Mouse (Mus musculus) cerebellum, postnatal 36 days (tissue): ENCODE results near the gene Gata5.
A peak's percentile ranks its signal among the peaks of the same experiment; 100 is the strongest.

ENCODE experiments used
- DNase-seq, 2 experiments: peaks; one replicate each; pipeline ENCODE4 v3.0.0; 2021 to 2022; ENCODE audit warnings: mixed read lengths in 2 of 2

Gene Gata5

DNA sequence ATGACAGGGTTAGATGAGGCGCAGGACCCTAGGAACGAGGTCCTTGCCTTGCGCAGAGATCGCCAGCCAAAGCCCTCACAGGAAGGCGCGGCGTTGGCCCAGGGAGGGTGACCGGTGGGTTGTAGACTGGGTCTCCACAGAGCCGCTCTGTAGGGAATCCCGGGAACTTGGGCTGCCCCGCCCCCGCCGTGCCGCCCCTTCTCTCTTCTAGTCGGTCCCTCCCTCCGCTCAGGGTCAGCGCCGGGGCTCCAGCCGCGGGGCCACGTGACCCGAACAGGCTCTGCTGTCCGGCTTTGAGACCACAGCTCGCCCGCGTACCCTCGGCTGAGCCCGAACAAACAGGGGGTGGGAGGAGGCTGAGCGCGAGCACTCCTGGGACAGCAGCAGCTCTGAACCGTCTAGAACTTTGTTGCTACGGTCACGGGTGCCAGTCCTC is at the start of gene Gata5:
Gene Gata5 (minus strand): TSS at position 149 of the 436 bp plus-strand sequence.
- no peak for DNase-seq

DNA sequence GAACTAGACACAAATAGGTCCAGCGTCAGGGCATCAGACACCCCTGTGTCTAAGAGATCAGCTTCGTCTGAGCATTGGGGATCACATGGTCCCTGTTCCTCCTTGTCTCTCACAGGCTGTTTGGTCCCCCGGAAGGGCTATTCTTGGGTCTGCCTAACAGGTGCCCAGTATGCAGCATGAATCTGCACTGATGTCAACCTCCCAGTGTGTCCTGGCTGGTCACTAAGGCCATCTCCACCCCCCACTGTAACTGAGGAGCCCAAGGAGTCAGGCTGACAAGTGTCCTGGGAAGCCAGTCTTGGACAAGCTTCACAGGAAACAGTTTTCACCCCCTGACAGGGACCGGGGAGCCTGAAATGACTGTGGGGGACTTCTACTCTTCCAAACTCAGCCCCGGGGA is 42.2 kb upstream of the Gata5 start:
- no peak for DNase-seq

DNA sequence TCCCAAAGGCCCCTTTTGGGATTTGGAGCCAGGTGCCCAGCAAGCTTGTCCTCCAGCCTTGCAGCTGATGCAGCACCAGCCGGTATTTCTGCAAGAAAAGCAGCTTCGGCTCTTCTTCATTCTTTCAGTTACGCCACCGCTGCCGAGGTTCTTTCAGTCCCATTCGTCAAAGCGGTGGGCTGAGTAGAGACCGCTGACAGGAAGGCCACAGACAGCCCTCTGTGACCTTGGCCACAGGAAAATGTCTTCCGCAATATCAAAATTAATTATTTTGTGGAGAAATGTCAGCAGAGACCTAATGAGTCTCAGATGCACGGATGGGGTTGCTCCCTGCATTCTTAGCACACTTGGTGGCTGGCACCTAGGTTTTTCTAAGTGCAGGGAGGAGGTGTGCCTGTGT is 38.8 kb upstream of the Gata5 start:
- DNase-seq: no peak

DNA sequence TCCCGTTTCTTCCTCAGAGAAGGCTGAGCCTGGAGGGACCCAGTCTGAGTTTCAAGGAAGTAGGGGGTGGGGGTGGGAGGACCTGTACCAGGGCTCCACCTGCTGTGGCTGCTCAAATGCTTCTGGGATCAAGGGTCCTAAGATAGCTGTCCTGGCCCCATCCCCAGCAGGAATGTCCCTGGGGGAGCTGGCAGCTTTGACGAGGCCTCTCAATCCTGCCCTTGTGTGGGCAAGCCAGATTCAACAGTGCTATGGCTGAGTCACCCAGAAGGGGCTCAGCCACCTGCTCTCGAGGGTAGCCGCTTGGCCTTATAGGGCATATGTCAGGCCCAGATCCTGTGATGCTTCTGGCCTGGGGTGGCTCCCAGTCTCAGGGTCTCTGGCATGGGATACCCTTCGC is 33.9 kb upstream of the Gata5 start:
- DNase-seq: no peak

DNA sequence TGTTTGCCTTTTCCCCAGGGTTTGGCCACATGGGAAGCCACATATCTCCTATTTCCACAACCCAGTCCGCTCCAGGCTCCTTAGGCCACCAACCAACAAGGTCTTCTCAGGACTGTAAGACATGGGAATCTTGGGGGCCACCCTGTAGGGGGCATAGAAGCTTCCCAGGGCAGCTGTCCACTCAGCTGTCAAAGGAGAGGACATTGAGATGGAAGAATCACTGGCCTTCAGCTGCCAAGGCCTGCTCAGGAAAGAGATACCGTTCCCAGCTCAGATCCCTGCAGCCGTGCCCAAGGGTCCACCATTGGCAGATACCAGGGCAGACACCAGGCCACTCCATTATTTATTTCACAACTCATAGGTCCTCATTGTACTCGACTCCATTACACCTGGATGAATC is 32.9 kb upstream of the Gata5 start:
- no peak for DNase-seq

DNA sequence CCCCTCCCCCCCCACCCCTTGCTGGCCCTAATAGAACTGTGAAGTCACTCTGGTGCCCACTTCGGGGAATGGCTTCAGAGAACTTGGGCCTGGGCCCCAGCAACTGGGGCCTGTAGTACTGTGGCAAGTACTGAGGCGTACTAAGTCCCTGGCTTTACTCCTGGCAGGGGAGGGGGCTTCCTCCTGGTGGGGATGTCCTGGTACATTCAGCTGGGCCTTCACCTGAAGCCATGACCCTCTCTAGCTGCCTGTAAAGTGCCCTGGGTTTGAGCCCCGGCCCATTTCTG is 28.9 kb upstream of the Gata5 start:
- DNase-seq: no peak

DNA sequence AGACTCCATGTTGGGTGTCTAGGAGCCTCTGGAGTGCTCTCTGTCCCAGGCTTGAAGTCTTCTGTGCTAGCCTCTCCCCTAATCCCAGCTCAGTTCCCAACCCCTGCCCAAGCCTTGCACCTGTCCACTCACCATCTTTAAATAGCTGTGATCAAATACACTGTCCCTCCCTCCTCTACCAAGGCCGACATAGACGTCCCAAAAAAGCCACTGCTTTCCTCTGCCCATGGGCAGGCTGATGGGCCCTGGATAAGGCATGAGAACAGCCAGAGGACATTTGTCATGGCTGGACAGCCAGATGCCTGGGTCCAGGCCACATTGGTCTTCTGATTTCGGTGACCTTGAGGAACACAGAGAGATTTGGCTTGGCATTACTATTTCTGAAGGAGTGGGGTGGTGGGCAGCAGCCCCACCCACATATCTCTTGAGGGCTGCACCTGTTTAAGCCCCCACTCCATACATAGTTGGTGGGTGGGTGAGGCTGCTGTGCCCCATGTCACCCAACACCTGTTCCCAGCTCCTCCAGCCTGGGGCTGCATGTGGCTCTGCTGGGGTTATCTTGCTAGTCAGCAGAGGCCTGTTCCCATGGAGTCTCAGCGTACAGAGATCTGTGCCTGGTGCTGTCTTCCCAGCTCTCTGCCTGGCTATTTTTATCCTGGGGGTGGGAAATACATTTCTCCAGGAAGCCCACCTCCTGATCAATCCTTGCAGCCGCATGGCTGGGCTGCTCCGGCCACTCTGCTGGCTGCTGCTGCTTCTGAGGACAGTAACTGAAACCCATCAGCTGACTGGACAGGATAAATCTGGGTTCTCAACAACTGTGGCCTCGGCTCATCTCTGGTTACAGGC is 28.3 kb upstream of the Gata5 start:
- no peak for DNase-seq

DNA sequence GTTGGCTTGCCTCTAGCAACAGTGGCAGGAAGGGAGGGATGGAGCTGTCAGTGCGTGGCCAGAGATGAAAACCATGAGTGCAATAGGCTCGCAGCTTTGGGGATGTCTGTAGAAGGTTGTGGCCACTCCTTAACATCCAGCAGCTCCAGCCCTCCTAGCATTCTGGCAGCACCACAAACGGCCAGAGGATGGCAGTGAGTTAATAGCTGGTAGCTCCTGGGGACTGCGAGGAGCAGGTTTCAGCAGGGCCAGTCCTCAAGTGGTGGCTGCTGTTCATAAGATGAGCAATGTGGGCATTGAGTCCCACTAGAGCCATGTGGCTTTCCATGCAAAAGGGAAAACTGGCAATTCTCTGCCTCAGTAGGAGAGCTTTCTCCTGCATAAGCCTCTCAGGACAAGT is 24.6 kb upstream of the Gata5 start:
- DNase-seq: no peak

DNA sequence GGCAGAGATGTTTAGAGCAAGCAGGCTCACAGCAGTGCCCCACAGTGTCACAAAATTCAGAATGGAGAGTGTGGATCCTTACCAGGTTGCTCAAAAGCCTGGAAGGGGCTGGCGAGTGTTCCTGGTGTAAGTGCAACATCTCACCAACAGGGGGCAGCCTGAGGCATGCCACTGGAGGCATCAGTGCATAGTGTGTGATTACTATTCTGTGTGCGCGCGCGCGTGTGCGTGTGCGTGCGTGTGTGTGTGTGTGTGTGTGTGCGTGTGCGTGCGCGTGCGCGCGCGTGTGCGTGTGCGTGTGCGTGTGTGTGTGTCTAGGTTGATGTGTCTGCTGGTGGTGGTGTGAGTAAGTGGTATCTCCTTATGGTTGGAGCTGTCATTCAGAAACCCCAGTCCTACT is 18.8 kb upstream of the Gata5 start:
- DNase-seq: peak; percentile 62 to 64

DNA sequence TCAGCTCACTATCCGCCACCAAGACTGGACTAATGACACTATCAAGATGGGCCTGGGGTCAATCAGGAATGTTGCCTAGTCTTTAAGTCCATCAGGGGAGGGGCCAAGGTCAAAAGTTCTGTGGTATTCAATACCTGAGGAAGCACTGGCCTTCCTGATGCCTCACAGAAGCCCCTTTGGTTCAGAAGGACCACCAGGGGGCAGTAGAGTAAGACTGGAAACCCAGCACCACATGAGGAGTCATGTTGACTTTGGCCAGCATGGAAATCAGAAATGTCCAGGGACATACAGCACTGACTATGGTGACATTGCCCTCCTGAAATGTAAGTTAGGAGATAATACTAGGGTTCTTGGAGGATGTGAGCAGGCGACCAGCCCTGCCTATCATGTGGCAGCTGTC is 16.2 kb upstream of the Gata5 start:
- peak in 1 of 2 experiments; percentile 16 for DNase-seq

DNA sequence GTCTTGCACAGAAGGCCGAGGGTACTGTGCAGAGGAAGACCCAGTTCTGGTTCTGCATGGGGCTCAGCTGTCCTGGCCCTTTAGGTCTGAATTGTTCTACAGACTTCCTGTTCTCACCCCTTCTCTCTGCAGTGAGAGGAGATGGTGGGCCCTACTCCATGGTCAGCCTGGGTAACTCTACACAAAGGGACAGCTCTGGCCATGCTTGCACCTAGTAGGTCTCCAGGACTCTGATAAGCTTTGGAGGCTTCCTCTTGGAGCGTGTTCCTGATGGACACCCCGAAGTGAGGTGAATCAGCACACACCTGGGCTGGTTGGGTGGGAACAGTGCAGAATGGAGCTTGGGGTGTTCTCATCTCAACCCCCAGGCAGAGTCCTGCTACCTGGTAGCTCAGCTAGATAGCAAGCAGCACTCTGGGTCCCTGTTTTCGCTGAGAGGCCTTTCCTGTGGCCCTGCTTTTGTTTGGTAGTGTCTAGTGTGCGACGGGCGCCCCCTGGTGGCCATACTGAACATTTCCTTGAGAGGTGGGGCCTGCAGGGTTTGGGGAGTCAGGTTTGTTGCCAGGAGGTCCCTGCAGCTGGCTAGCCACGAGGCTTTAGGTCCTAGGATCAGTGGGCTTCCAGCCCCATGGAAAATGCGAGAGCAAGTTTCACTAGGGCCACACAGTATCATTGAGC is 12.5 kb upstream of the Gata5 start:
- peak; percentile 75 to 77 for DNase-seq

DNA sequence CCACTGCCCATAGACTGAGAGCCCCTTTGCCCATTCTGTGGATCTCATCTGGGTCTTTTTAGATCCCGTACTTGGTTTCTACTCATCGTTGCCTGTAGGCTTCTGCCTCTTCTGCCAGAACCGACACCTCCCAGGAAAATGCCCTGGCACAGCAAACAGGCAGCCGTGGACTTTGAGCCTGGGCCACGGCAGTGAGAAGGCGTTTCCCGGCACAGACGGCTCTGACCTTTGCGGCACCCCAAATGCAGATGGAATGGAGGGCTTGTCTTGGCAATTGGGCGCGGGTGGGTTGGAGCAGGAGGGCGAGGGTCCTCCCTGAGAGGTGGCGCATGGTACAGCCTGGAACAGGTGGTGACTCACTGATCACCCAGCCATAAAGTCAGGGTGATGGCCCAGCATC is 8.6 kb upstream of the Gata5 start:
- DNase-seq: no peak

DNA sequence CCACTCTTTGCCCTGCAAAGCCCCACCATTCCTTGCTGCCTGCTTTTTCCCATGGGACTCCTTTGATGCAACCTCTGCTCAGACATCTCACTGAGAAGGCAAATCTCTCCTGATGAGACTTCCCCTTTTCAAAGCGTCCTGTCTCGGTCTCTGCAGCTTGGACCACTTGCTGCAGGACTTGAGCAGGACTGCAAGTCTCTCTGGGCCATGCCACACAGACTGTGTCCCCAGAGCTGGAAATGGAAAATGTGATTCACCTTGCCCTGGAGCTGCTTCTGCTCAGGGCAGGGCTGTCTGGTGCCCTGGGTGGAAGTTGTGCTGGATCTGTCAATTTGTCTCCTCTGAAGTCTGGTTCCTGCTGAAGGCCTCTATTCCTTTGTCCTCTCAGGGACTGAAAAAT is 7.7 kb upstream of the Gata5 start:
- no peak for DNase-seq

DNA sequence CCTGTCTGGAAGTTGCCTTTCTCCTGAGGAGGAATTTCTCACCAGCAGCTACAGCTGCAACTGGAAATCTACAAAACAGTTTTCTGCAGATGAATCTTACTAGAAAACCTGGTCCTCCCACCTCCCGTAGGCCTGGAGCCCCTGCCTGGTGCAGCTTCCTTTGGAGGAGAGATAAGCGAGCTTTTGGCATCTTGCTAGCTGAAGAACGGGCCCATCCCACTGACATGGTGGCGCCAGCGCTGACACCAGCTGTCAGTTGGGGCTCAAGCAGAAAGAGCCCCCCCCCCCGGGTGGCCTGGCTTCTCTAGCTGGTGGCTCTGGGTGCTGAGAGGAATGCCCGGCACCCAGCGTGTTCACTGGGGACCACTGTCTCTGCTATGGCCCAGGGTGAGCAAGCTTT is 6.7 kb upstream of the Gata5 start:
- DNase-seq: no peak

DNA sequence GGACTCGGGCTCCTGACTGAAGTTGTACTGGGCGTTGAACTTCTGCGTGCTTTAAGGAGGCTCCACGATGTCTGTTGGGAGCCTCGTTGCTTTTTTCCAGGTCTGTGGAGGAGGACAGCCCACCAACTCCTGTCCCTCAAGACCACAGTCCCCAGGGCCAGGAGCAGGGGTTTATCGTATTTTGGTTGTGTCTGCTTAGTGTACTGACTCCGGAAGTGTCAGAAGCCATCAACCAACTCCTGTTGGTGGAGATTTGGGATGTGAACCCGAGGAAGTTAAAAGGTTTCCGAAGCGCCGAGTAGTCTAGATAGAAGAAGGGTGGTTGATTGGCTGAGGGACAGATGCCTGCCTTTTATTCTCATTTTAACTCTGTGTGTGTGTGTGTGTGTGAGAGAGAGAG is 5.4 kb upstream of the Gata5 start:
- no peak for DNase-seq

DNA sequence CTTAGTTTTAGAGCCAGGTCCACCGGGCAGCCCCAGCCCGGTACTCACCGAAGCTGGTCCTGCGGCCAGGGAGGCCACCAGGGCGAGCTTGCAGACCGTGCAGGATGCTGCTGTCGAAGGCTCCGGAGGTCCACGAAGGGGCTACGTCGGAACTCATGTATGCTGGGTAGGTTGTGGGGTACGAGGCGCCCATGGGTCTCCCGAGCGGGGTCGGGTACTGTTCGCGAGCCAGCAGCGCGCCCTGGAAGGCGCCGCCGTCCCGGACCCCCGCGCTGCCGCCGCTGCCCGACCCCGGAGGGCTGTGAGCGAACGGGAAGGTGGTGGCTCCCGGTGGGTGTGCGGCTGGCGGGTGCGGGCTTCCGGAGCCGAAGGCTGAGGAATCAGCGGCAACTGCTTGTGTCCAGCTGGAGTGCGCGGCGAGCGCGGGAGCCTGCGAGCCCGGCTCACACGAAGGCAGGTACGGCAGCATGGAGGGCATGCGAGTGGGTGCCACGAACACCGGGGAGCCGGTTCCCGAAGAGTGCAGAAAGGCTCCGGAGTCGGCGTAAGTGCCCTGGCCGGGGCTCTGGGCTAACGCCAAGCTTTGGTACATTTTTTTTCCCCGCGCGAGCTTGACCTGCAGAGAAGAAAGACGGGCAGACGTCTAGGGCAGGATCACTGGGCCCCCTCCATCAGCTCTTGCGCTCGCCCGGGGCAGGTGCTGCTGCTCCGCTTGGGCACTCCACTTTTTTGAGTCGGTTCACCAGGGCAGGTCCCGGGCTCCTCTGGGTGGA is 535 bp downstream of the Gata5 start:
- DNase-seq: no peak

DNA sequence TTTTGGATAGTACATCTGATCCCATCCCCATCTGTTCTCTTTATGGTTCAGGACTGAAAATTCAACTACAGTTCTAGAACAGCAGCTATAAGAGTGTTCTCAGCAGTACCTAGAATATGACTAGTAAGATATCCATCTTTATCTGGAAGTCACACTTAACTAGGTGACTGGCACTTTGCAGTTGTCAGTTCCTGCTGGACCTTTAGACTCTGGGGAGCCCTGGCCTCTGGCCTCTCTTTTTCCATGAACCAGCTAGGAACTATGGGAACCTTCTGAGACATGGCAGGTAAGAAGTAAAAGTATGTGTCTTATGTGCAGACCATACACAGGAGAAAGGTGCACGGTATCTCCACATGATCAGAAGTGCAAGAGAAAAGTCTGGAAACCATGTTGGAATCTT is 5.0 kb downstream of the Gata5 start:
- no peak for DNase-seq

DNA sequence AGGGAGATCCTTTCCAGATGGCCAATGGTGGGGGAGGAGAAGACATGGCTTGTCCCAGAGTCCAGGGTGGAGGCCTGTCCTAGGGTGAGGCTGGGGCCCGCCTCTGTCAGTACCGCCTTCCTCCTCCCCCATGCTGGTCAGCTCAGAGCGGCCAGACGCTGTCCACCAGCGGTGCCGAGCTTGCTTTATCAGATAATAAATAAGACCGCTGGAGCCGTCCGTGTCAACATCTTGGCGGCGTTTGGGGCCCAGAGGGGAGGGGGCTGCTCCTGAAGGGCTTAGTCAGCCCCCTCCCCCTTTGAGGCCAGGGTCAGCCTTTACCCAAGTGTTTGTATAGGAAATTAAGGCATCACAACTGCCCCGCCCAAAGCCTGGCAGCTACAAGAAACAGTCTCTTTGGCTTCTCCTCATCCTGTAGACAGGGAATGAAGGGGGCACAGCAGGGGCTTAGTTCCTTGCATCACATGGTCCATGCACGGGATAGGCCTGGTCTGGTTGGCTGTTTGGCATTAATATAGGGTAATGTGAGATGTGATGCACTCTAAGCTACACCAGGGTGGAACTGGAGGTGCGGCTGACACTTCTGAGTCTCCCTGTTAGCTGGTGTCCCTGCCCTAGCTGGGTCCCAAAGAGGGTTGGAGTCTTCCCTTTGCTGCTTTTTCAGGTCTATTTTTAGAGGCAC is 11.7 kb downstream of the Gata5 start:
- DNase-seq: no peak

DNA sequence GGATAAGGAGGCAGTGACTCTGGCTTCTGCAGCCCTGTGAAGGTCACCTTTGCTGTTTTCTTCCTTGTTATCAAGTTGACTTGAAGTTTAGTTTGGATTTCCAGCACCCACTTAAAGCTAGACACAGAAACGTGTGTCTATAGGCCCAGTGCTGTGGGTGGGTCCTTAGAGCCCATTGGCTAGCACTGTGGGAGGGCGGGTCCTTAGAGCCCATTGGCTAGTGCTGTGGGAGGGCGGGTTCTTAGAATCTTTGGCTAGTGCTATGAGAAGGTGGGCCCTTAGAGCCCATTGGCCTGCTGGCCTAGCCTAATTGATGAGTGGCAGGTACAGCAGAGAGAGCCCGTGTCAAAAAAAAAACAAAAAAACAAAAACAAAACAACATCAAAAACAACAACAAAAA is 14.3 kb downstream of the Gata5 start:
- no peak for DNase-seq

DNA sequence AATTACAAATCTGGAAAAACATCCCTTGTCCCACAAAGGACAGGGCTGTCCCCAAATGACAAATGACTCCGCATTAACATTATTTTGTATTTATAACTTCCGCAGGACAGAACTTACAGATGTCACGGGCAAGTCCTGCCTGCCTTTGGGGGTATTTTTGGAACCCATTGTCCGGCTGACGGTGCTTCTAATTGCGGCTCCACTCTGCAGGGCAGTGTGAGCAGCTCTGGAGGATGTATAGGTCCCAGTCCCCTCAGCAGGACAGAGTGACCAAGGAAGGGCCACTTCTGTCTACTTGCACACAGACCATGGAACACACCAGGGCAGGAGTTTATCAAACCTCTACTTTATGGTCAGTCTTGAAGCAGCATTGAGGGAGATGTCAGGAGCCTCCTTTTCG is 16.9 kb downstream of the Gata5 start:
- DNase-seq: no peak

DNA sequence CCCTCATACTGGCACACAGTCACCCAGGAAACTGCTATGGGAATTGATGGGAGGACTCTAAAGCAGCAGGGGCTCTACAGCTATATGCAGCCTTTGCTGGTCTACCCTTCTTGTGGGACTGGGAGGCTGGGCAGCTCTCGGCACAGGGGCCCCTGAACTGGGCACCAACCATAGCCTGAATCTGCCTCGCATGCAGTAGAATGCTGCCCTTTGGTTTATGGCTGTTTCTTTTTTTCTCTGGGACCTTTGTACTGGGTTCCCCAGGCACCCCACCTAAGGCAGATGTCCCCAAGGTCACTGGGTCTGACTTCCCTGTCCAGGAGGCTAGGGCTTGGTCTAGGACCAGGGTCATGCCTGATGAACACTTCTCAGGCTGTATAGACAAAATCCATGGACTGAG is 20.2 kb downstream of the Gata5 start:
- no peak for DNase-seq

DNA sequence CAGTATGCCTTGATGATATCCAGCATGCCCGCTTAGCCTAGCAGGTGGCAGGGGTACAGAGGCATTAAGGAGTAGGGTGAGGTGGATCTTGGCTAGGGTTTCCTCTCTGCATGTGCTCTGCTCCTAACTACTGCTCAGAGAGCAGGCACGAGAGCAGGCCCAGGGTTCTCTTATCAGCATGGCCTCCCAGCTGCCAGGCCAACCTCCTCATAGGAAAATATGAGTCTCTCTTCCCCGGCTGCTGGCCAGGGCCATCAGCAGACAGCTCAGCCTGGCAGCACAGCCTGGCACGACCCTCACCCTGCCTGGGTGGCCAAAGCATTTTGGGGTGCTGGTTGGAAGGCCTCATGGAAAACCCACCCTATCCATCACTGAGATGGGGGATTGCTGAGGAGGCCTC is 23.4 kb downstream of the Gata5 start:
- DNase-seq: no peak

DNA sequence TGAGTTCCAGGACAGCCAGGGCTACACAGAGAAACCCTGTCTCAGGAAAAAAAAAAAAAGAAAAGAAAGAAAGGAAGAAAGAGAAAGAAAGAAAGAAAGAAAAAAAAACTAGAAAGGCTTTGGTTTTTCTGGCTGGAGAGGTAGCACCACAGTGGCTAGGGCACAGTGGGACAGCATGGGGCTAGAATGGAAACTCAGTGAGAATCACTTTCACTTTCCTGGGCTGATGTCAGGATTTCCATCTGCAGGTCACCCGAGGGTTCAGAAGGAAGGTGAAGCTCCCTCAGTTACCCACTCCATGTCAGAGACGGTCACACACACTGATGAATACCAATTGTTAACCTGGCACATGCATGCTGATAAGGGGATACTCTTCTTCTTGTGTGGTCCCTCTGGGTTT is 26.8 kb downstream of the Gata5 start:
- no peak for DNase-seq
